35 mouse cellular contexts compared by ENCODE assay signal in the genomic region with DNA sequence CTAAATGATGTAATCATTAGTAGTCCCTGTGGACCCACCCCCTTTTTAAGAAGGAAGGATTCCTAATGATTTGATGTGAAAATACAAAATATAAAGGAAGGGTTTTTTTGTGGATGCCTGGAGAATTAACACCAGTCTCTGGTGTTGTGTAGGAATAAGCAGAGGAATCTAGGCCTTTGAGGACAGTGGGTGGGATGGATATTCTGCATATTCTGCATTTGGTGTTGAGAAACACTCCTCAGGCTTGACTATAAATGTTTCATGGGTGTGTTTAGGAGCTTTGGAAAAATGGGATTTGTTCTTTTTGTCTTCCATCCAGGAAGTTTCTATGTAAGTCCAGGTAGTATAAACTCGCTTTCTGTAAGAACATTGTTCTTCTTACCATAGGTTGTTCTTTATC.
"Had no signal": no experiment of that assay in that cellular context is flagged by ENCODE, and none has a peak within 500 bp of the region (broad histone marks: within the 10 kb centered on the region; RNA-seq: fewer than 3 reads in every experiment).

No protein-coding gene starts in this region.

- H3K27me3 ChIP-seq: heart, embryonic 12.5 days; heart, embryonic 13.5 days; heart, embryonic 15.5 days; hindbrain, embryonic 12.5 days; hindbrain, embryonic 13.5 days; hindbrain, embryonic 15.5 days; kidney, embryonic 15.5 days had no signal

- H3K4me2 ChIP-seq: heart, embryonic 11.5 days; heart, embryonic 12.5 days; heart, embryonic 13.5 days; heart, embryonic 15.5 days; hindbrain, embryonic 12.5 days; hindbrain, embryonic 13.5 days; hindbrain, embryonic 14.5 days; hindbrain, embryonic 15.5 days; kidney, embryonic 15.5 days had no signal

- H3K4me3 ChIP-seq: heart, embryonic 10.5 days; heart, embryonic 12.5 days; heart, embryonic 13.5 days; heart, embryonic 15.5 days; hindbrain, embryonic 10.5 days; hindbrain, embryonic 12.5 days; hindbrain, embryonic 13.5 days; hindbrain, embryonic 15.5 days; kidney, embryonic 15.5 days; layer of hippocampus, adult 2 months; left cerebral cortex, adult 2 months had no signal

- DNase-seq: heart, postnatal 10 days; heart, postnatal 14 days; heart, postnatal 36 days; heart, postnatal 4 days; kidney, adult 11 months; kidney, adult 18-20 months; kidney, adult 2 months; kidney, adult 8-10 months; kidney, adult 9 months; kidney, postnatal 10 days; kidney, postnatal 14 days; kidney, postnatal 25 days; kidney, postnatal 36 days; kidney, postnatal 4 days; layer of hippocampus, adult 9-11 months; layer of hippocampus, postnatal 36 days had no signal

- ATAC-seq: hindbrain, embryonic 16.5 days; hindbrain, postnatal 0 days; inflammation-experienced regulatory T-cells, adult 6 months; intestine, embryonic 16.5 days; intestine, postnatal 0 days had no signal

- H3K9ac ChIP-seq: heart, embryonic 12.5 days; heart, embryonic 13.5 days; heart, embryonic 15.5 days; hindbrain, embryonic 12.5 days; hindbrain, embryonic 13.5 days; hindbrain, embryonic 14.5 days; hindbrain, embryonic 15.5 days; kidney, embryonic 15.5 days had no signal

- H3K27ac ChIP-seq: heart, embryonic 10.5 days; heart, embryonic 13.5 days; heart, embryonic 15.5 days; hindbrain, embryonic 10.5 days; hindbrain, embryonic 12.5 days; hindbrain, embryonic 13.5 days; hindbrain, embryonic 14.5 days; hindbrain, embryonic 15.5 days; hindbrain, postnatal 0 days; kidney, embryonic 15.5 days; kidney, postnatal 0 days; layer of hippocampus, adult 2 months; left cerebral cortex, adult 2 months had no signal

- H3K4me1 ChIP-seq: heart, embryonic 10.5 days had no signal

- H3K36me3 ChIP-seq: heart, embryonic 15.5 days; hindbrain, embryonic 12.5 days; hindbrain, embryonic 13.5 days; hindbrain, embryonic 15.5 days; kidney, embryonic 15.5 days had no signal

- H3K9me3 ChIP-seq: heart, embryonic 10.5 days; heart, embryonic 12.5 days; heart, embryonic 13.5 days; heart, embryonic 15.5 days; hindbrain, embryonic 10.5 days; hindbrain, embryonic 12.5 days; hindbrain, embryonic 13.5 days; hindbrain, embryonic 15.5 days; kidney, embryonic 15.5 days had no signal
